Mouse (Mus musculus) forebrain, embryonic 15.5 days (tissue): ENCODE measurements at regions not wholly inside any gene's neighbourhood (a gene's known extent, or its start where the extent isn't known, plus 50 kb on each side); places are given as distances from the start of the nearest gene placed in this dataset. TPM values are rescaled to one million over a fixed set of nuclear protein-coding genes. Genes with fewer than 3 reads are reported as not detected.

ENCODE experiments used
- ATAC-seq: fragments of 200-750 bp; cut with Nextera tagmentation; replicated peaks from 2 replicates; pipeline ENCODE4 v1.8.0; 2017; ENCODE audit warnings: mild to moderate bottlenecking, moderate TSS enrichment, moderate library complexity
- H3K27ac ChIP-seq: fragments of 300-500 bp; sonication (generic); replicated peaks from 2 replicates; pipeline ENCODE4 v1.5.1; 2015; ENCODE audit warnings: mild to moderate bottlenecking, inconsistent platforms
- H3K27me3 ChIP-seq: fragments of 300-500 bp; sonication (generic); 2 replicates; pipeline ENCODE4 v1.6.1; 2015; ENCODE audit warnings: inconsistent platforms
- H3K36me3 ChIP-seq: fragments of 300-500 bp; sonication (generic); 2 replicates; pipeline ENCODE4 v1.6.1; 2015; ENCODE audit warnings: mild to moderate bottlenecking, inconsistent platforms
- H3K4me1 ChIP-seq: fragments of 300-500 bp; sonication (generic); 2 replicates; pipeline ENCODE4 v1.6.1; 2015; ENCODE audit warnings: inconsistent platforms
- H3K4me2 ChIP-seq: fragments of 300-500 bp; sonication (generic); replicated peaks from 2 replicates; pipeline ENCODE4 v1.6.1; 2015; ENCODE audit warnings: mild to moderate bottlenecking, inconsistent platforms
- H3K4me3 ChIP-seq: fragments of 300-500 bp; sonication (generic); 2 replicates; pipeline ENCODE4 v1.5.1; 2015; ENCODE audit warnings: mild to moderate bottlenecking, inconsistent platforms
- H3K9ac ChIP-seq: fragments of 300-500 bp; sonication (generic); replicated peaks from 2 replicates; pipeline ENCODE4 v1.6.1; 2015; ENCODE audit warnings: mild to moderate bottlenecking, inconsistent platforms
- H3K9me3 ChIP-seq: fragments of 300-500 bp; sonication (generic); 2 replicates; pipeline ENCODE4 v1.6.1; 2016; ENCODE audit warnings: inconsistent platforms
- WGBS: fragments of 180-500 bp; shearing (Covaris S2); methylation state at CpG from one replicate; pipeline ENCODE4 v1.1.7; 2015; ENCODE audit warnings: mixed read lengths; 5-methylcytosine and 5-hydroxymethylcytosine counted together
- microRNA-seq: library from miRNA; unstranded; fragments of <30 nt; microRNA quantifications from one replicate; pipeline ENCODE4, GENCODE M21; 2016

- ATAC-seq = no peak
- no peaks in the 10 kb centered on the region for H3K9me3 ChIP-seq
- H3K27ac ChIP-seq = no peak overlapping the region
- WGBS = 91% methylated on average over 6 of the region's 6 CpGs
- no peaks in the 10 kb centered on the region for H3K4me1 ChIP-seq
- no peaks in the 10 kb centered on the region for H3K27me3 ChIP-seq
- H3K36me3 ChIP-seq = no peaks in the 10 kb centered on the region
- H3K4me3 ChIP-seq = no peak overlapping the region
- H3K9ac ChIP-seq = no peak overlapping the region
- no peak overlapping the region for H3K4me2 ChIP-seq
These were observed 115.8 kb upstream of the Tshz3 start for GRCm38 (mm10) chr7:36582074-36582473.

GRCm38 (mm10) chr7:36585014-36585413 lies 112.9 kb upstream of the Tshz3 start:
- Histone ChIP-seq H3K4me3 (no peak overlapping the region), H3K27ac (no peak overlapping the region), H3K9ac (no peak overlapping the region), H3K36me3 (no peaks in the 10 kb centered on the region), H3K4me1 (no peaks in the 10 kb centered on the region), H3K9me3 (no peaks in the 10 kb centered on the region), H3K4me2 (no peak overlapping the region), H3K27me3 (no peaks in the 10 kb centered on the region)
- WGBS = 85% methylated on average over 1 of the region's 1 CpGs
- no peak for ATAC-seq

- Histone ChIP-seq H3K9me3 (no peaks in the 10 kb centered on the region), H3K9ac (no peak overlapping the region), H3K4me3 (no peak overlapping the region), H3K27me3 (no peaks in the 10 kb centered on the region), H3K4me2 (no peak overlapping the region), H3K27ac (no peak overlapping the region), H3K36me3 (no peaks in the 10 kb centered on the region), H3K4me1 (no peaks in the 10 kb centered on the region)
- whole genome bisulfite sequencing = 91% methylated on average over 1 of the region's 1 CpGs
- no peak for ATAC-seq
These were observed 106.4 kb upstream of the Tshz3 start for GRCm38 (mm10) chr7:36591496-36591895.

- no peaks in the 10 kb centered on the region for H3K9me3 ChIP-seq
- H3K9ac ChIP-seq = no peak overlapping the region
- no peaks in the 10 kb centered on the region for H3K36me3 ChIP-seq
- no peak overlapping the region for H3K4me3 ChIP-seq
- 0 out of 2 replicates have a peak, but pooled peaks cover 3% of the 10 kb centered on the region for H3K27me3 ChIP-seq
- no peaks in the 10 kb centered on the region for H3K4me1 ChIP-seq
- H3K27ac ChIP-seq = no peak overlapping the region
- no peak for ATAC-seq
- WGBS = 84% methylated on average over 3 of the region's 3 CpGs
- H3K4me2 ChIP-seq = no peak overlapping the region
These were observed 101.2 kb upstream of the Tshz3 start for GRCm38 (mm10) chr7:36596630-36597301.

- Histone ChIP-seq H3K9me3 (no peaks in the 10 kb centered on the region), H3K27me3 (peaks cover 6% of the 10 kb centered on the region; the same call in 1 of the 2 replicates), H3K9ac (0 out of 2 replicates have a peak overlapping the region, but pooled peaks have one; percentile 17), H3K36me3 (no peaks in the 10 kb centered on the region), H3K4me1 (peaks cover 25% of the 10 kb centered on the region), H3K27ac (no peak overlapping the region), H3K4me3 (peak overlapping the region; percentile 5; the same call in 1 of the 2 replicates), H3K4me2 (peak overlapping the region; percentile 36)
- peak; percentile 35; the same call in 1 of the 2 replicates for ATAC-seq
- WGBS = 21% methylated on average over 18 of the region's 18 CpGs
These were observed 92.8 kb upstream of the Tshz3 start for GRCm38 (mm10) chr7:36605026-36605698.

- no peak overlapping the region for H3K27ac ChIP-seq
- no peaks in the 10 kb centered on the region for H3K9me3 ChIP-seq
- H3K36me3 ChIP-seq = no peaks in the 10 kb centered on the region
- 72% methylated on average over 6 of the region's 6 CpGs for WGBS
- no peak overlapping the region for H3K4me2 ChIP-seq
- no peaks in the 10 kb centered on the region for H3K4me1 ChIP-seq
- no peak for ATAC-seq
- no peaks in the 10 kb centered on the region for H3K27me3 ChIP-seq
- H3K4me3 ChIP-seq = no peak overlapping the region
- no peak overlapping the region for H3K9ac ChIP-seq
These were observed 77.7 kb upstream of the Tshz3 start for GRCm38 (mm10) chr7:36620256-36620655.

GRCm38 (mm10) chr7:36644252-36644651 lies 53.7 kb upstream of the Tshz3 start:
- 35% methylated on average over 3 of the region's 3 CpGs for WGBS
- H3K4me2 ChIP-seq = no peak overlapping the region
- ATAC-seq = no peak
- no peak overlapping the region for H3K4me3 ChIP-seq
- H3K9ac ChIP-seq = no peak overlapping the region
- no peaks in the 10 kb centered on the region for H3K4me1 ChIP-seq
- no peak overlapping the region for H3K27ac ChIP-seq
- no peaks in the 10 kb centered on the region for H3K36me3 ChIP-seq
- no peaks in the 10 kb centered on the region for H3K27me3 ChIP-seq
- no peaks in the 10 kb centered on the region for H3K9me3 ChIP-seq

Small RNA genes lying in the stretch of these regions (microRNA-seq; reads per million reads assigned to microRNA genes)
- not detected for gene Gm25247
